In genomic region chr8:94704669-94704984, GRCm38 (mm10) we compare ENCODE assay signal across 9 mouse cellular contexts. TPM values are rescaled to one million over a fixed set of nuclear protein-coding genes. Genes with fewer than 3 reads are reported as not detected.
DNase-seq lines count a peak whose midpoint lies in the region; ATAC-seq and TF ChIP-seq lines count a peak whose summit lies in the region.
"Had no signal": no experiment of that assay in that cellular context is flagged by ENCODE, and none has a peak within 500 bp of the region (broad histone marks: within the 10 kb centered on the region; RNA-seq: fewer than 3 reads in every experiment).

No protein-coding gene starts in this region.

- no peaks in the 10 kb centered on the region for H3K36me3 ChIP-seq in heart, embryonic 16.5 days (ENCODE audit: control insufficient read depth, insufficient read depth)
- H3K36me3 ChIP-seq in MEL (ENCODE audit: control insufficient read depth in 1 of 2, insufficient read depth in 2 of 2, low read length in 2 of 2) = no peaks in the 10 kb centered on the region
- no peaks in the 10 kb centered on the region for H3K36me3 ChIP-seq in hindbrain, embryonic 11.5 days (ENCODE audit: control insufficient read depth, insufficient read depth, low read length)
- no peaks in the 10 kb centered on the region for H3K36me3 ChIP-seq in midbrain, embryonic 12.5 days

- TF ChIP-seq CTCF in MEL (IDR thresholded peaks at IDR 0.05 in 2 of 3, conservative IDR thresholded peaks at IDR 0.05 in 1 of 3; ENCODE audit: control insufficient read depth in 1 of 3, insufficient read depth in 1 of 3, low read depth in 2 of 3, low read length in 3 of 3, poor library complexity in 1 of 3, severe bottlenecking in 1 of 3) = no peak

- peak overlapping the region; percentile 54 for H3K4me3 ChIP-seq in heart, embryonic 16.5 days (ENCODE audit: low read length)
- H3K4me3 ChIP-seq in MEL (ENCODE audit: control insufficient read depth in 1 of 2, insufficient read depth in 1 of 2, low read depth in 2 of 2, low read length in 2 of 2) = peak overlapping the region; percentile 43 to 77
- peak overlapping the region; percentile 45 for H3K4me3 ChIP-seq in hindbrain, embryonic 11.5 days (ENCODE audit: low read depth, low read length)
- peak overlapping the region; percentile 56 for H3K4me3 ChIP-seq in midbrain, embryonic 12.5 days

- no peaks in the 10 kb centered on the region for H3K9me3 ChIP-seq in heart, embryonic 16.5 days (replicated peaks; ENCODE audit: control insufficient read depth, low read length)
- no peaks in the 10 kb centered on the region for H3K9me3 ChIP-seq in MEL (replicated peaks; ENCODE audit: insufficient read depth, low read length)
- no peaks in the 10 kb centered on the region for H3K9me3 ChIP-seq in hindbrain, embryonic 11.5 days (ENCODE audit: control insufficient read depth, low read length)
- no peaks in the 10 kb centered on the region for H3K9me3 ChIP-seq in midbrain, embryonic 12.5 days

- TF ChIP-seq POLR2A in MEL (IDR thresholded peaks at IDR 0.05; ENCODE audit: control insufficient read depth in 1 of 2, insufficient read depth in 1 of 2, low read depth in 1 of 2, low read length in 2 of 2, poor library complexity in 1 of 2) = no peak

- TF ChIP-seq EP300 in MEL (IDR thresholded peaks at IDR 0.05; ENCODE audit: low read depth in 1 of 2, low read length in 2 of 2) = no peak

- ATAC-seq in heart, embryonic 16.5 days (replicated peaks; ENCODE audit: extremely low read depth, insufficient read depth, low FRiP score) = no peak
- no peak for ATAC-seq in hindbrain, embryonic 11.5 days (ENCODE audit: low FRiP score)
- no peak for ATAC-seq in midbrain, embryonic 12.5 days (ENCODE audit: low FRiP score, low read depth)
- ATAC-seq in monocyte, adult 5-6 weeks (replicated peaks; ENCODE audit: insufficient number of reproducible peaks, low FRiP score, low TSS enrichment, poor library complexity, severe bottlenecking) = no peak

- no peak for DNase-seq in heart, postnatal 14 days
- DNase-seq in MEL (ENCODE audit: low read depth, low spot score) = no peak
- DNase-seq in hindbrain, embryonic 11.5 days (ENCODE audit: low spot score) = no peak
- no peak for DNase-seq in urinary bladder, postnatal 36 days (ENCODE audit: low spot score in 2 of 2)
- no peak for DNase-seq in adrenal gland, postnatal 10 days

- H3K4me2 ChIP-seq in heart, embryonic 16.5 days (ENCODE audit: low read depth, low read length) = peak overlapping the region; percentile 84
- H3K4me2 ChIP-seq in hindbrain, embryonic 11.5 days (replicated peaks; ENCODE audit: low read depth, low read length) = peak overlapping the region; percentile 44
- peak overlapping the region; percentile 63 for H3K4me2 ChIP-seq in midbrain, embryonic 12.5 days (replicated peaks)

- H3K27me3 ChIP-seq in heart, embryonic 16.5 days (ENCODE audit: control insufficient read depth, insufficient read depth, low read length) = no peaks in the 10 kb centered on the region
- H3K27me3 ChIP-seq in MEL (ENCODE audit: control insufficient read depth in 1 of 2, insufficient read depth in 2 of 2, low read length in 2 of 2) = peaks cover 0 to 5% of the 10 kb centered on the region in 2 experiments; a peak in 3 of 4 replicates
- 0 out of 2 replicates have a peak, but pooled peaks cover 2% of the 10 kb centered on the region for H3K27me3 ChIP-seq in hindbrain, embryonic 11.5 days (ENCODE audit: control insufficient read depth, insufficient read depth, low read length)
- peaks cover 7% of the 10 kb centered on the region; the same call in 1 of the 2 replicates for H3K27me3 ChIP-seq in midbrain, embryonic 12.5 days

- no peak for TF ChIP-seq RAD21 in MEL (IDR thresholded peaks at IDR 0.05; ENCODE audit: low read depth, low read length)

- peak overlapping the region; percentile 64 for H3K9ac ChIP-seq in heart, embryonic 16.5 days (ENCODE audit: low read length)
- H3K9ac ChIP-seq in MEL (ENCODE audit: control insufficient read depth, low read depth, low read length, poor library complexity, severe bottlenecking) = peak overlapping the region; percentile 41
- H3K9ac ChIP-seq in hindbrain, embryonic 11.5 days (ENCODE audit: low read depth, low read length) = peak overlapping the region; percentile 46
- H3K9ac ChIP-seq in midbrain, embryonic 12.5 days (replicated peaks) = peak overlapping the region; percentile 57

- intact Hi-C loops in heart, postnatal 14 days (cut with DNase I) = loop anchor here (1.0 to 2.0 kb wide), 2 partner anchors 108 to 204 kb away; no protein-coding TSS in a partner anchor

- no peaks in the 10 kb centered on the region for H3K79me2 ChIP-seq in MEL (ENCODE audit: control insufficient read depth, insufficient read depth, low read length, poor library complexity)

- H3K4me1 ChIP-seq in heart, embryonic 16.5 days (ENCODE audit: control insufficient read depth, insufficient read depth, low read length) = peaks cover 12% of the 10 kb centered on the region
- H3K4me1 ChIP-seq in MEL (ENCODE audit: control insufficient read depth in 1 of 2, insufficient read depth in 2 of 2, low read length in 2 of 2) = peaks cover 0 to 4% of the 10 kb centered on the region in 2 experiments; a peak in 2 of 4 replicates
- no peaks in the 10 kb centered on the region for H3K4me1 ChIP-seq in hindbrain, embryonic 11.5 days (replicated peaks; ENCODE audit: control insufficient read depth, insufficient read depth, low read length)
- no peaks in the 10 kb centered on the region for H3K4me1 ChIP-seq in midbrain, embryonic 12.5 days

- WGBS in heart, embryonic 16.5 days = 18% methylated on average over 9 of the region's 9 CpGs
- WGBS in hindbrain, embryonic 11.5 days = 18% methylated on average over 9 of the region's 9 CpGs
- 19% methylated on average over 9 of the region's 9 CpGs for WGBS in midbrain, embryonic 12.5 days

- no peak overlapping the region for H3K27ac ChIP-seq in heart, embryonic 16.5 days (ENCODE audit: low read length)
- no peak overlapping the region for H3K27ac ChIP-seq in MEL (ENCODE audit: control insufficient read depth, low read depth, low read length)
- H3K27ac ChIP-seq in hindbrain, embryonic 11.5 days (ENCODE audit: low read depth, low read length) = 0 out of 2 replicates have a peak overlapping the region, but pooled peaks have one; percentile 2
- no peak overlapping the region; the same call in 1 of the 2 replicates for H3K27ac ChIP-seq in midbrain, embryonic 12.5 days (replicated peaks)

TF ChIP-seq in MEL, 35 proteins besides CTCF, POLR2A, EP300 and RAD21 (continues in another document):
- no peak for TF ChIP-seq E2F4 (IDR thresholded peaks at IDR 0.05; ENCODE audit: borderline replicate concordance, low read depth, low read length)
- TF ChIP-seq ZNF384 (IDR thresholded peaks at IDR 0.05; ENCODE audit: low read depth, low read length) = no peak
- TF ChIP-seq ELF1 (IDR thresholded peaks at IDR 0.05; ENCODE audit: low read depth, low read length) = no peak
- TF ChIP-seq ZMIZ1 (IDR thresholded peaks at IDR 0.05; ENCODE audit: low read depth, low read length) = no peak
- TF ChIP-seq ZC3H11A (IDR thresholded peaks at IDR 0.05; ENCODE audit: low read depth, low read length) = no peak
- no peak for TF ChIP-seq TBP (IDR thresholded peaks at IDR 0.05; ENCODE audit: low read depth, low read length)
- no peak; the same call in 1 of the 2 replicates for TF ChIP-seq SIN3A (IDR thresholded peaks at IDR 0.05; ENCODE audit: low read length)
- no peak for TF ChIP-seq CHD2 (IDR thresholded peaks at IDR 0.05; ENCODE audit: low read length)
- TF ChIP-seq UBTF (IDR thresholded peaks at IDR 0.05; ENCODE audit: borderline replicate concordance, insufficient read depth, low read depth, low read length) = no peak
- TF ChIP-seq TAL1 (IDR thresholded peaks at IDR 0.05; ENCODE audit: low read length) = no peak
- TF ChIP-seq GATA1 (IDR thresholded peaks at IDR 0.05; ENCODE audit: low read depth, low read length) = no peak
- TF ChIP-seq MAX (IDR thresholded peaks at IDR 0.05; ENCODE audit: low read length) = no peak
- no peak for TF ChIP-seq MYB (IDR thresholded peaks at IDR 0.05; ENCODE audit: low read depth, low read length)
- no peak for TF ChIP-seq MAFK (IDR thresholded peaks at IDR 0.05; ENCODE audit: borderline replicate concordance, low read depth, low read length)
- TF ChIP-seq USF1 (IDR thresholded peaks at IDR 0.05; ENCODE audit: low read depth, low read length) = no peak

RNA-seq across cellular contexts. Expression of gene Pllp, which starts 8.5 kb away (rescaled TPM):
- 0.29 and 0.57 TPM in 2 replicates for polyA plus RNA-seq in heart, embryonic 16.5 days (2015; fragmentation: Nextera tagmentation; extraction: Ambion mirVana)
- total RNA-seq in heart, postnatal 14 days (2021) = under 1 TPM; 0.61 to 0.86 TPM
- not detected in 2 replicates for total RNA-seq in MEL (2012; rRNA removed)
- polyA plus RNA-seq in MEL (2012; ENCODE audit: insufficient read depth in 1 of 2, insufficient read length in 2 of 2, low read depth in 1 of 2, low replicate concordance in 2 of 2, missing spikeins in 1 of 2) = under 1 TPM in 1 of 2 experiments, not detected in 1; 0.06 TPM
- polyA plus RNA-seq in hindbrain, embryonic 11.5 days (2014; fragmentation: Nextera tagmentation; extraction: Ambion mirVana) = 0.25 and 0.63 TPM in 2 replicates
- polyA plus RNA-seq in midbrain, embryonic 12.5 days (2016; fragmentation: Nextera tagmentation; extraction: Ambion mirVana) = 0.34 and 0.38 TPM in 2 replicates
- total RNA-seq in monocyte, adult 5-6 weeks (2017) = not detected in 3 replicates
- 1 to 10 TPM; 2.0 to 3.9 TPM for total RNA-seq in adrenal gland, postnatal 10 days (2021)
- total RNA-seq: megakaryocyte progenitor cell, adult 5-6 weeks had no signal

RNA-seq across cellular contexts. Expression of gene Arl2bp, which starts 38.2 kb away (rescaled TPM):
- 116 and 117 TPM in 2 replicates for polyA plus RNA-seq in heart, embryonic 16.5 days (2015; fragmentation: Nextera tagmentation; extraction: Ambion mirVana)
- 10 to 100 TPM; 90.8 to 90.9 TPM for total RNA-seq in heart, postnatal 14 days (2021)
- total RNA-seq in MEL (2012; rRNA removed) = 43.8 and 46.7 TPM in 2 replicates
- polyA plus RNA-seq in MEL (2012; ENCODE audit: insufficient read depth in 1 of 2, insufficient read length in 2 of 2, low read depth in 1 of 2, low replicate concordance in 2 of 2, missing spikeins in 1 of 2) = 100 to 1,000 TPM in 1 of 2 experiments, 10 to 100 TPM in 1; 96.1 to 515 TPM
- polyA plus RNA-seq in hindbrain, embryonic 11.5 days (2014; fragmentation: Nextera tagmentation; extraction: Ambion mirVana) = 65.2 and 94.5 TPM in 2 replicates
- 238 and 247 TPM in 2 replicates for polyA plus RNA-seq in midbrain, embryonic 12.5 days (2016; fragmentation: Nextera tagmentation; extraction: Ambion mirVana)
- 40.4 to 122 TPM (median 48.4 TPM) in 3 replicates for total RNA-seq in monocyte, adult 5-6 weeks (2017)
- total RNA-seq in adrenal gland, postnatal 10 days (2021) = 10 to 100 TPM; 60.1 to 66.1 TPM

RNA-seq across cellular contexts. Expression of gene Ccl22, which starts 40.8 kb away (rescaled TPM):
- 0.16 TPM in 1 of 2 replicates, not detected in the other for polyA plus RNA-seq in heart, embryonic 16.5 days (2015; fragmentation: Nextera tagmentation; extraction: Ambion mirVana)
- under 1 TPM in 1 of 2 experiments, not detected in 1; 0.90 TPM for total RNA-seq in heart, postnatal 14 days (2021)
- total RNA-seq in MEL (2012; rRNA removed) = not detected in 2 replicates
- under 1 TPM in 1 of 2 experiments, not detected in 1; 0.06 TPM for polyA plus RNA-seq in MEL (2012; ENCODE audit: insufficient read depth in 1 of 2, insufficient read length in 2 of 2, low read depth in 1 of 2, low replicate concordance in 2 of 2, missing spikeins in 1 of 2)
- not detected in 2 replicates for polyA plus RNA-seq in hindbrain, embryonic 11.5 days (2014; fragmentation: Nextera tagmentation; extraction: Ambion mirVana)
- not detected in 2 replicates for polyA plus RNA-seq in midbrain, embryonic 12.5 days (2016; fragmentation: Nextera tagmentation; extraction: Ambion mirVana)
- 0.11 to 0.87 TPM (median 0.57 TPM) in 3 replicates for total RNA-seq in monocyte, adult 5-6 weeks (2017)
- total RNA-seq in adrenal gland, postnatal 10 days (2021) = 1 to 10 TPM in 1 of 2 experiments, under 1 TPM in 1; 0.60 to 1.0 TPM
- total RNA-seq: megakaryocyte progenitor cell, adult 5-6 weeks had no signal
